Mouse (Mus musculus) heart, postnatal 0 days (tissue): ENCODE data around the gene Lrig1.

Experiments used
- CTCF ChIP-seq: IDR thresholded peaks from 2 replicates; pipeline ENCODE4 v1.5.1; 2016; ENCODE audit warnings: antibody characterized with exemption, control low read depth, low read depth
- EP300 ChIP-seq: IDR thresholded peaks from 2 replicates; pipeline ENCODE4 v1.6.1; 2016; ENCODE audit warnings: antibody characterized with exemption, low read depth

GRCm38 (mm10) chr6:94665677-94666076, 34.3 kb downstream of the Lrig1 start:
- TF ChIP-seq EP300 (no peak), CTCF (no peak)
